In the genomic region with DNA sequence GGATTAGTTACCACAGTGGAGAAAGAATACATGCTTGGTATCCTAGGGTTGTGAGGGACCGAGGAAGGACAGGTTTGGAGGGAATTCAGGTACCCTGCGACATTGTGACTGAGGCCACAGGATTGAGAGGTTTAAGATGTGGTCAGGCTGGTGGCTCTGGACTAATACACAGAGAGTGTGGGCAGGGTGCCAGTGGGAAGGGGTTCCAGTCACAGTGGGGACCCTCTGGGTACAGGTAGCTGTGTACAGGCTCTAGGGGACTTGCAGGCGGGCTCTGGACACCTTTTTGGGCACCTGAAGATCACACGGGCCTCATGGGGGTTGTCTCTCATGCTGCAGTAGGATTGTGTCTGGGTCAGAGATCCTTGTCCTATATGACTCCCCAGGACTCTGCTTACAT, we compare ENCODE assay signal across 16 mouse cellular contexts.
"Had no signal": no experiment of that assay in that cellular context is flagged by ENCODE, and none has a peak within 500 bp of the region (broad histone marks: within the 10 kb centered on the region; RNA-seq: fewer than 3 reads in every experiment).

No protein-coding gene starts in this region.

- DNase-seq: lung, adult 18-20 months; lung, embryonic 14.5 days; lung, postnatal 10 days; lung, postnatal 4 days; retina, postnatal 1 day; right cerebral cortex, adult 18-20 months; right cerebral cortex, postnatal 4 days; spleen, adult 18-20 months; thymus, adult 18-20 months; thymus, postnatal 14 days; thymus, postnatal 36 days had no signal

- H3K27me3 ChIP-seq: midbrain, embryonic 15.5 days; neural tube, embryonic 15.5 days had no signal

- H3K9ac ChIP-seq: lung, embryonic 14.5 days; midbrain, embryonic 12.5 days; midbrain, embryonic 15.5 days; neural tube, embryonic 13.5 days; neural tube, embryonic 15.5 days had no signal

- H3K9me3 ChIP-seq: midbrain, embryonic 12.5 days; midbrain, embryonic 15.5 days; neural tube, embryonic 13.5 days; neural tube, embryonic 15.5 days had no signal

- H3K4me2 ChIP-seq: lung, embryonic 14.5 days; midbrain, embryonic 12.5 days; midbrain, embryonic 15.5 days; neural tube, embryonic 13.5 days; neural tube, embryonic 15.5 days had no signal

- H3K4me3 ChIP-seq: midbrain, embryonic 12.5 days; midbrain, embryonic 15.5 days; myocyte; neural tube, embryonic 13.5 days; neural tube, embryonic 15.5 days had no signal

- ATAC-seq: midbrain, embryonic 15.5 days had no signal

- H3K27ac ChIP-seq: midbrain, embryonic 12.5 days had no signal

- H3K36me3 ChIP-seq: midbrain, embryonic 12.5 days; midbrain, embryonic 15.5 days; neural tube, embryonic 13.5 days; neural tube, embryonic 15.5 days had no signal
